Mouse (Mus musculus): ENCODE results near the gene Fcho1.
A peak's percentile ranks its signal among the peaks of the same experiment; 100 is the strongest.
"Not testable (repeated sequence)": the region's sequence is repeated elsewhere in the genome, so short reads cannot be mapped to it uniquely, and the experiment has no call there.

Fcho1 gene

GRCm38 (mm10) chr8:71718252-71718651, 7.3 kb downstream of the Fcho1 start:
- DNase-seq (ENCODE audit: low read depth): no peak

GRCm38 (mm10) chr8:71717096-71717495, 8.4 kb downstream of the Fcho1 start:
- DNase-seq (ENCODE audit: low read depth): no peak

- no peak for DNase-seq (ENCODE audit: low read depth)
Measured at GRCm38 (mm10) chr8:71716561-71717053, 8.9 kb downstream of the Fcho1 start.

GRCm38 (mm10) chr8:71715531-71715930, 10.0 kb downstream of the Fcho1 start:
- no peak for DNase-seq (ENCODE audit: low read depth)

GRCm38 (mm10) chr8:71711574-71711973, 13.9 kb downstream of the Fcho1 start:
- DNase-seq (ENCODE audit: low read depth): no peak

- DNase-seq (ENCODE audit: low read depth): peak; percentile 81
Measured at GRCm38 (mm10) chr8:71709800-71710446, 15.6 kb downstream of the Fcho1 start.

GRCm38 (mm10) chr8:71709134-71709799, 16.2 kb downstream of the Fcho1 start:
- no peak for DNase-seq (ENCODE audit: low read depth)

- DNase-seq (ENCODE audit: low read depth): peak; percentile 64
Measured at GRCm38 (mm10) chr8:71707874-71708273, 17.6 kb downstream of the Fcho1 start.

- not testable (repeated sequence) for DNase-seq (ENCODE audit: low read depth)
Measured at GRCm38 (mm10) chr8:71703400-71703799, 22.1 kb downstream of the Fcho1 start.

GRCm38 (mm10) chr8:71702923-71703322, 22.6 kb downstream of the Fcho1 start:
- peak; percentile 68 for DNase-seq (ENCODE audit: low read depth)

GRCm38 (mm10) chr8:71702087-71702432, 23.5 kb downstream of the Fcho1 start:
- DNase-seq (ENCODE audit: low read depth): no peak

- no peak for DNase-seq (ENCODE audit: low read depth)
Measured at GRCm38 (mm10) chr8:71701414-71702086, 24.0 kb downstream of the Fcho1 start, which contains the start of gene B3gnt3. TSS of gene B3gnt3 (minus strand) at chr8:71701789.

- DNase-seq (ENCODE audit: low read depth): no peak
Measured at GRCm38 (mm10) chr8:71700493-71701269, 24.8 kb downstream of the Fcho1 start.

- DNase-seq (ENCODE audit: low read depth): not testable (repeated sequence)
Measured at GRCm38 (mm10) chr8:71695456-71695855, 30.1 kb downstream of the Fcho1 start.

- no peak for DNase-seq (ENCODE audit: low read depth)
Measured at GRCm38 (mm10) chr8:71693166-71694041, 32.1 kb downstream of the Fcho1 start.

- no peak for DNase-seq (ENCODE audit: low read depth)
Measured at GRCm38 (mm10) chr8:71692509-71692908, 33.0 kb downstream of the Fcho1 start.

GRCm38 (mm10) chr8:71689028-71689427, 36.5 kb downstream of the Fcho1 start, which contains the start of gene Insl3:
TSS of gene Insl3 (plus strand) at chr8:71689214.
- DNase-seq (ENCODE audit: low read depth): no peak

- DNase-seq (ENCODE audit: low read depth): no peak
Measured at GRCm38 (mm10) chr8:71687616-71688015, 37.9 kb downstream of the Fcho1 start.

GRCm38 (mm10) chr8:71686143-71686734, 39.3 kb downstream of the Fcho1 start:
- no peak for DNase-seq (ENCODE audit: low read depth)

- DNase-seq (ENCODE audit: low read depth): no peak
Measured at GRCm38 (mm10) chr8:71685573-71685972, 39.9 kb downstream of the Fcho1 start.

- DNase-seq (ENCODE audit: low read depth): no peak
Measured at GRCm38 (mm10) chr8:71684701-71685100, 40.8 kb downstream of the Fcho1 start.
